Mouse (Mus musculus) spleen, adult 2 months (tissue): ENCODE results near the gene Zfp472.

Source experiments
- CTCF ChIP-seq: fragments of 200-500 bp; IDR thresholded peaks from 2 replicates; pipeline ENCODE4 v1.5.1; 2011; ENCODE audit warnings: mild to moderate bottlenecking, inconsistent platforms; ENCODE audit not compliant: insufficient read depth, insufficient read length, insufficient replicate concordance; ENCODE audit errors: extremely low read depth
- POLR2A ChIP-seq: fragments of 200-500 bp; IDR thresholded peaks from 2 replicates; pipeline ENCODE4 v1.6.1; 2011; ENCODE audit warnings: low read depth, low read length, inconsistent platforms

DNA sequence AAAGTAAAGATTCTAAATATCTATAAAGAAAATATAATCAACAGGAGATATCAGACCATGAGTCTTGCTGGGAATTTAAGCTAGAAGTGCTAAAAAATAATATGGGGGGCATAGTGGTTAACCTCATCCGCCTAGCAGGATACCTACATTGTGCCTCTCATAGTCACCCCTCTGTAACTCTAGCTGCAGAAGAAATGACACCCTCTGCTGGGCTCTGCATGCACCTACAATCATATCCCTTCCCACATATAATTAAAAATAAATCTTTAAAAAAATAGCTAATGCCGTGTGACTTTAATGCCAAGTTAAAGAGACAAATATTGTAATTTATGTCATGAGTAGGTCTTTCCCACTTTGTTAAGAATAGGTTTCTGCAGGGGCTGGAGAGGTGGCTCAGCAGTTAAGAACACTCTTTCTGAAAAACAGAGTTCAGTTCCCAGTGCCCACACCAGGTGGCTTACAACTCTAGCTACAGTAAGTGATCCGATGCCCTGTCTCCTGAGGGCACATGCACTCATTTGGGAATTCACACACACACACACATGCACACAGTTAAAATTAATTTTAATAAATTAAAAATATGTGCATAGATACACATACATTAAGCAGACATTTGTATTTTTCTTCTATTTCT lies 21.1 kb upstream of the Zfp472 start:
- TF ChIP-seq CTCF (peak; percentile 4; the same call in 1 of the 2 replicates), POLR2A (no peak)
